ENCODE assay signal across 29 mouse cellular contexts in genomic region chr10:59413711-59414110, GRCm38 (mm10). TPM values are rescaled to one million over a fixed set of nuclear protein-coding genes. Genes with fewer than 3 reads are reported as not detected.
DNase-seq lines count a peak whose midpoint lies in the region; ATAC-seq and TF ChIP-seq lines count a peak whose summit lies in the region.
"Had no signal": no experiment of that assay in that cellular context is flagged by ENCODE, and none has a peak within 500 bp of the region (broad histone marks: within the 10 kb centered on the region; RNA-seq: fewer than 3 reads in every experiment).

No protein-coding gene starts in this region.

- H3K27ac ChIP-seq in cerebellum, adult 2 months (ENCODE audit: insufficient read depth, low read length): no peak overlapping the region
- no peak overlapping the region for H3K27ac ChIP-seq in left cerebral cortex, adult 2 months
- no peak overlapping the region for H3K27ac ChIP-seq in testis, adult 2 months (ENCODE audit: control insufficient read depth, insufficient read depth, low read depth, low read length)
- H3K27ac ChIP-seq in forebrain, embryonic 15.5 days (replicated peaks): no peak overlapping the region
- H3K27ac ChIP-seq: hindbrain, embryonic 15.5 days had no signal

- H3K27me3 ChIP-seq in cerebellum, adult 2 months (ENCODE audit: control insufficient read depth, insufficient read depth, low read length): no peaks in the 10 kb centered on the region; the same call in 1 of the 2 replicates
- no peaks in the 10 kb centered on the region for H3K27me3 ChIP-seq in testis, adult 2 months (ENCODE audit: control insufficient read depth, insufficient read depth, low read length)
- no peaks in the 10 kb centered on the region for H3K27me3 ChIP-seq in forebrain, embryonic 15.5 days
- H3K27me3 ChIP-seq: hindbrain, embryonic 15.5 days had no signal

- no peaks in the 10 kb centered on the region for H3K9me3 ChIP-seq in forebrain, embryonic 15.5 days
- H3K9me3 ChIP-seq: heart, embryonic 12.5 days; hindbrain, embryonic 15.5 days had no signal

- intact Hi-C loops in left cerebral cortex, adult 2 months (cut with DNase I): no loop called here
- intact Hi-C loops in left cerebral cortex, postnatal 36 days (cut with DNase I): no loop called here

- no peaks in the 10 kb centered on the region for H3K36me3 ChIP-seq in testis, adult 2 months (ENCODE audit: control insufficient read depth, insufficient read depth, low read length)
- no peaks in the 10 kb centered on the region for H3K36me3 ChIP-seq in forebrain, embryonic 15.5 days
- H3K36me3 ChIP-seq: heart, embryonic 12.5 days; hindbrain, embryonic 15.5 days had no signal

- no peak for TF ChIP-seq POLR2A in cerebellum, adult 2 months (IDR thresholded peaks at IDR 0.05; ENCODE audit: borderline replicate concordance, insufficient read depth, low read length)
- no peak for TF ChIP-seq POLR2A in testis, adult 2 months (IDR thresholded peaks at IDR 0.05; ENCODE audit: control insufficient read depth, low read depth, low read length)

- no peak overlapping the region for H3K9ac ChIP-seq in forebrain, embryonic 15.5 days (replicated peaks)
- H3K9ac ChIP-seq: heart, embryonic 12.5 days; hindbrain, embryonic 15.5 days had no signal

- no peak for DNase-seq in cerebellum, adult 2 months
- DNase-seq in left cerebral cortex, adult 2 months (ENCODE audit: extremely low spot score in 1 of 2, low spot score in 2 of 2): no peak
- no peak for DNase-seq in left cerebral cortex, postnatal 36 days (ENCODE audit: low spot score in 2 of 2)
- DNase-seq in testis, postnatal 14 days (ENCODE audit: low spot score): no peak
- DNase-seq: adrenal gland, postnatal 10 days; cerebellum, adult 11-12 months; cerebellum, postnatal 25 days; embryo, embryonic 11 days; heart, postnatal 14 days; kidney, postnatal 10 days; lung, postnatal 4 days; retina, postnatal 1 day; thymus, postnatal 4 days had no signal

- H3K4me2 ChIP-seq in forebrain, embryonic 15.5 days (replicated peaks): no peak overlapping the region
- H3K4me2 ChIP-seq: heart, embryonic 12.5 days; hindbrain, embryonic 15.5 days; midbrain, embryonic 11.5 days had no signal

- WGBS in cerebellum, adult 2 months: 90% methylated on average over 4 of the region's 4 CpGs
- 91% methylated on average over 4 of the region's 4 CpGs for WGBS in forebrain, embryonic 15.5 days

- TF ChIP-seq CTCF in cerebellum, adult 2 months (IDR thresholded peaks at IDR 0.05; ENCODE audit: borderline replicate concordance, insufficient read depth, low read depth, low read length): 0 out of 2 replicates have a peak, but pooled peaks have one; percentile 3
- peak; percentile 10 for TF ChIP-seq CTCF in left cerebral cortex, adult 2 months (IDR thresholded peaks at IDR 0.05)
- TF ChIP-seq CTCF in testis, adult 2 months (IDR thresholded peaks at IDR 0.05; ENCODE audit: control insufficient read depth, insufficient read depth, insufficient replicate concordance, low read depth, low read length): peak; percentile 47; the same call in 1 of the 2 replicates

- no peak overlapping the region for H3K4me3 ChIP-seq in cerebellum, adult 2 months (replicated peaks; ENCODE audit: insufficient read depth, low read depth, low read length)
- no peak overlapping the region for H3K4me3 ChIP-seq in left cerebral cortex, adult 2 months
- no peak overlapping the region for H3K4me3 ChIP-seq in testis, adult 2 months (ENCODE audit: control insufficient read depth, low read depth, low read length)
- H3K4me3 ChIP-seq in forebrain, embryonic 15.5 days: no peak overlapping the region
- H3K4me3 ChIP-seq: heart, embryonic 12.5 days; hindbrain, embryonic 15.5 days had no signal

- H3K4me1 ChIP-seq in cerebellum, adult 2 months (ENCODE audit: control insufficient read depth, insufficient read depth, low read length): no peaks in the 10 kb centered on the region
- peaks cover 6% of the 10 kb centered on the region for H3K4me1 ChIP-seq in testis, adult 2 months (ENCODE audit: control insufficient read depth, insufficient read depth, low read length)
- H3K4me1 ChIP-seq in forebrain, embryonic 15.5 days: no peaks in the 10 kb centered on the region
- H3K4me1 ChIP-seq: hindbrain, embryonic 15.5 days had no signal

- ATAC-seq in cerebellum, adult (ENCODE audit: insufficient number of reproducible peaks, low FRiP score, low TSS enrichment): no peak
- no peak for ATAC-seq in megakaryocyte progenitor cell, adult 5-6 weeks (replicated peaks; ENCODE audit: poor library complexity)
- no peak for ATAC-seq in forebrain, embryonic 15.5 days (replicated peaks)
- ATAC-seq: intestine, embryonic 16.5 days had no signal

RNA-seq across cellular contexts. Expression of gene Pla2g12b, which starts 10.3 kb away (rescaled TPM):
- not detected in 2 replicates for polyA plus RNA-seq in cerebellum, adult 2 months (2012; rRNA removed)
- not detected for total RNA-seq in left cerebral cortex, adult 2 months (2021)
- total RNA-seq in left cerebral cortex, postnatal 36 days (2021): not detected
- polyA plus RNA-seq in testis, adult 2 months (2012; rRNA removed): 0.14 and 0.19 TPM in 2 replicates
- total RNA-seq in megakaryocyte progenitor cell, adult 5-6 weeks (2015): not detected in 2 replicates
- not detected in 2 replicates for total RNA-seq in megakaryocyte progenitor cell, adult 5-6 weeks (2017)
- not detected in 2 replicates for polyA plus RNA-seq in forebrain, embryonic 15.5 days (2015; fragmentation: Nextera tagmentation; extraction: Ambion mirVana)
- total RNA-seq: gastrocnemius, adult 18-20 months; granulocyte monocyte progenitor cell, adult 5-6 weeks; heart, postnatal 14 days; layer of hippocampus, adult 8-10 months; left cerebral cortex, adult 18-20 months; monocyte, adult 5-6 weeks had no signal
- polyA plus RNA-seq: embryonic facial prominence, embryonic 14.5 days; hindbrain, embryonic 15.5 days; limb, embryonic 11.5 days; midbrain, embryonic 11.5 days; neural tube, embryonic 11.5 days had no signal

RNA-seq across cellular contexts. Expression of gene Gm10273, which starts 18.3 kb away (rescaled TPM):
- polyA plus RNA-seq in cerebellum, adult 2 months (2012; rRNA removed): 12.1 and 15.9 TPM in 2 replicates
- 10 to 100 TPM; 37.4 to 65.6 TPM for total RNA-seq in left cerebral cortex, adult 2 months (2021)
- total RNA-seq in left cerebral cortex, postnatal 36 days (2021): 10 to 100 TPM; 39.0 to 45.6 TPM
- 5.1 and 6.3 TPM in 2 replicates for polyA plus RNA-seq in testis, adult 2 months (2012; rRNA removed)
- 67.4 and 68.7 TPM in 2 replicates for total RNA-seq in megakaryocyte progenitor cell, adult 5-6 weeks (2015)
- 51.9 and 123 TPM in 2 replicates for total RNA-seq in megakaryocyte progenitor cell, adult 5-6 weeks (2017)
- 5.4 TPM in 1 of 2 replicates, not detected in the other for polyA plus RNA-seq in forebrain, embryonic 15.5 days (2015; fragmentation: Nextera tagmentation; extraction: Ambion mirVana)
- polyA plus RNA-seq: embryonic facial prominence, embryonic 14.5 days; intestine, embryonic 16.5 days had no signal

RNA-seq across cellular contexts. Expression of gene Oit3, which starts 27.9 kb away (rescaled TPM):
- 0.13 and 0.14 TPM in 2 replicates for polyA plus RNA-seq in cerebellum, adult 2 months (2012; rRNA removed)
- under 1 TPM; 0.16 to 0.34 TPM for total RNA-seq in left cerebral cortex, adult 2 months (2021)
- total RNA-seq in left cerebral cortex, postnatal 36 days (2021): under 1 TPM; 0.30 to 0.84 TPM
- polyA plus RNA-seq in testis, adult 2 months (2012; rRNA removed): 2.7 and 3.0 TPM in 2 replicates
- 1.0 TPM in 1 of 2 replicates, not detected in the other for total RNA-seq in megakaryocyte progenitor cell, adult 5-6 weeks (2015)
- total RNA-seq in megakaryocyte progenitor cell, adult 5-6 weeks (2017): 0.21 TPM in 1 of 2 replicates, not detected in the other
- 0.15 and 0.19 TPM in 2 replicates for polyA plus RNA-seq in forebrain, embryonic 15.5 days (2015; fragmentation: Nextera tagmentation; extraction: Ambion mirVana)
- total RNA-seq: gastrocnemius, adult 18-20 months had no signal
